In genomic region chr14:61535811-61536210, GRCm38 (mm10) we compare ENCODE assay signal across 27 mouse cellular contexts.
"Had no signal": no experiment of that assay in that cellular context is flagged by ENCODE, and none has a peak within 500 bp of the region (broad histone marks: within the 10 kb centered on the region; RNA-seq: fewer than 3 reads in every experiment).

No protein-coding gene starts in this region.

- H3K4me3 ChIP-seq: heart, embryonic 10.5 days; heart, embryonic 13.5 days; heart, embryonic 15.5 days; hindbrain, embryonic 13.5 days; hindbrain, embryonic 15.5 days; intestine, embryonic 15.5 days; layer of hippocampus, adult 2 months; left cerebral cortex, adult 2 months; limb, embryonic 10.5 days; limb, embryonic 12.5 days; liver, embryonic 13.5 days; liver, embryonic 15.5 days had no signal

- H3K36me3 ChIP-seq: intestine, embryonic 15.5 days had no signal

- DNase-seq: gastrocnemius, postnatal 14 days; gastrocnemius, postnatal 36 days; heart, adult 18-20 months; heart, postnatal 14 days; heart, postnatal 36 days; kidney, adult 18-20 months; kidney, adult 8-10 months; kidney, postnatal 10 days; kidney, postnatal 25 days; kidney, postnatal 4 days; liver; liver, embryonic 13.5 days had no signal

- H3K4me1 ChIP-seq: hindbrain, embryonic 13.5 days; hindbrain, embryonic 15.5 days; intestine, embryonic 15.5 days; limb, embryonic 10.5 days; limb, embryonic 12.5 days; liver, embryonic 13.5 days; liver, embryonic 15.5 days had no signal

- ATAC-seq: hindbrain, postnatal 0 days; inflammation-experienced regulatory T-cells, adult 6 months; intestine, embryonic 15.5 days; intestine, postnatal 0 days had no signal

- H3K4me2 ChIP-seq: heart, embryonic 13.5 days; heart, embryonic 15.5 days; hindbrain, embryonic 13.5 days; hindbrain, embryonic 15.5 days; intestine, embryonic 15.5 days; limb, embryonic 12.5 days; liver, embryonic 11.5 days; liver, embryonic 13.5 days; liver, embryonic 15.5 days had no signal

- H3K27ac ChIP-seq: heart, embryonic 10.5 days; heart, embryonic 13.5 days; heart, embryonic 15.5 days; hindbrain, embryonic 13.5 days; hindbrain, embryonic 15.5 days; hindbrain, postnatal 0 days; intestine, embryonic 15.5 days; layer of hippocampus, adult 2 months; left cerebral cortex, adult 2 months; limb, embryonic 10.5 days; limb, embryonic 12.5 days; liver, embryonic 13.5 days; liver, embryonic 15.5 days had no signal

- H3K9ac ChIP-seq: heart, embryonic 13.5 days; heart, embryonic 15.5 days; hindbrain, embryonic 13.5 days; hindbrain, embryonic 15.5 days; intestine, embryonic 15.5 days; limb, embryonic 12.5 days; liver, embryonic 13.5 days; liver, embryonic 15.5 days had no signal

- H3K27me3 ChIP-seq: heart, embryonic 13.5 days; heart, embryonic 15.5 days; hindbrain, embryonic 13.5 days; hindbrain, embryonic 15.5 days; intestine, embryonic 15.5 days; limb, embryonic 12.5 days; liver, embryonic 13.5 days; liver, embryonic 15.5 days had no signal

- H3K9me3 ChIP-seq: heart, embryonic 10.5 days; heart, embryonic 13.5 days; heart, embryonic 15.5 days; hindbrain, embryonic 13.5 days; hindbrain, embryonic 15.5 days; intestine, embryonic 15.5 days; limb, embryonic 10.5 days; limb, embryonic 12.5 days; liver, embryonic 13.5 days; liver, embryonic 15.5 days had no signal
